Mouse (Mus musculus) ES-E14 (cell line): ENCODE measurements around the gene Gm39566. TPM values are rescaled to one million over a fixed set of nuclear protein-coding genes. Genes with fewer than 3 reads are reported as not detected.

Experiments
- DNase-seq: peaks from one replicate; pipeline ENCODE4 v3.0.0-alpha.2; 2013; ENCODE audit warnings: low read depth, low spot score
- H3K27ac ChIP-seq: 2 replicates; pipeline ENCODE4 v1.5.1; 2012; ENCODE audit warnings: low read depth, mild to moderate bottlenecking, low read length, moderate library complexity, mixed read lengths; ENCODE audit not compliant: poor library complexity, insufficient read depth, severe bottlenecking
- H3K36me3 ChIP-seq: 2 replicates; pipeline ENCODE4 v1.6.1; 2012; ENCODE audit warnings: mild to moderate bottlenecking, low read length, moderate library complexity, mixed read lengths; ENCODE audit not compliant: control insufficient read depth, poor library complexity, insufficient read depth, severe bottlenecking
- H3K4me1 ChIP-seq, 2 experiments: fragments of 150-350 bp in 1 of 2; sonication (generic) in 1 of 2; 2 replicates each; pipeline ENCODE4 v1.6.1; 2012; ENCODE audit warnings: low read length in 2 of 2, mild to moderate bottlenecking in 1 of 2, mixed read lengths in 1 of 2; ENCODE audit not compliant: control insufficient read depth in 2 of 2, insufficient read depth in 2 of 2, poor library complexity in 1 of 2
- H3K4me3 ChIP-seq, 2 experiments: fragments of 150-350 bp in 1 of 2; sonication (generic) in 1 of 2; 2 replicates each; pipeline ENCODE4 v1.5.1; 2012; ENCODE audit warnings: low read length in 2 of 2, low read depth in 1 of 2, mild to moderate bottlenecking in 1 of 2, mixed read lengths in 1 of 2; ENCODE audit not compliant: insufficient read depth in 1 of 2, poor library complexity in 1 of 2, severe bottlenecking in 1 of 2
- H3K9ac ChIP-seq: 2 replicates; pipeline ENCODE4 v1.6.1; 2012; ENCODE audit warnings: low read depth, mild to moderate bottlenecking, low read length, mixed read lengths; ENCODE audit not compliant: poor library complexity, insufficient read depth, severe bottlenecking
- H3K9me3 ChIP-seq: fragments of 150-350 bp; sonication (generic); 2 replicates; pipeline ENCODE4 v1.6.1; 2012; ENCODE audit warnings: low read depth, mild to moderate bottlenecking, low read length; ENCODE audit not compliant: control insufficient read depth, insufficient read depth
- CHD2 ChIP-seq: IDR thresholded peaks from 2 replicates; pipeline ENCODE4 v1.6.1; 2014; ENCODE audit warnings: mild to moderate bottlenecking, low read depth, low read length, inconsistent platforms
- HCFC1 ChIP-seq: IDR thresholded peaks from 2 replicates; pipeline ENCODE4 v1.6.1; 2012; ENCODE audit warnings: low read length, inconsistent platforms, borderline replicate concordance; ENCODE audit not compliant: insufficient read depth
- MAFK ChIP-seq: IDR thresholded peaks from 2 replicates; pipeline ENCODE4 v1.6.1; 2014; ENCODE audit warnings: mild to moderate bottlenecking, low read depth, low read length, inconsistent platforms; ENCODE audit not compliant: insufficient read depth
- ZC3H11A ChIP-seq: IDR thresholded peaks from 2 replicates; pipeline ENCODE4 v1.6.1; 2012; ENCODE audit warnings: low read depth, mild to moderate bottlenecking, inconsistent platforms, low read length, borderline replicate concordance
- ZNF384 ChIP-seq: IDR thresholded peaks from 2 replicates; pipeline ENCODE4 v1.6.1; 2012; ENCODE audit warnings: low read depth, low read length, inconsistent platforms
- in situ Hi-C, 2 experiments: fragments of 600-800 bp; cut with MboI; formaldehyde crosslinking; loops; one replicate each; pipeline ENCODE4 v1.15.1; 2025; ENCODE audit warnings: low sequenced_read_pairs in 2 of 2, inconsistent platforms in 1 of 2; ENCODE audit not compliant: unreplicated experiment in 2 of 2
- total RNA-seq: library from RNA; depleted of rRNA; stranded (reverse); fragments of 300-350 nt; gene quantifications from 2 replicates; pipeline ENCODE4 v1.2.3, GENCODE M21; 2012

Gm39566 gene
- total RNA-seq, 1 experiment, result not detected

GRCm38 (mm10) chr11:69802648-69803105 is 12.4 kb downstream of the Gm39566 start:
- no peaks in the 10 kb centered on the region; the same call in 1 of the 2 replicates for H3K36me3 ChIP-seq
- TF ChIP-seq ZC3H11A, result no peak
- no peaks in the 10 kb centered on the region for H3K9me3 ChIP-seq
- H3K4me3 ChIP-seq, result peak overlapping the region; percentile 62 to 92
- no peak for DNase-seq
- in situ Hi-C loops, result loop anchor here in 1 of 2 experiments (10.0 kb wide), 1 partner anchor 72 kb away; the partner anchor contains the start of gene Tmem95
- peak overlapping the region; percentile 38 for H3K9ac ChIP-seq
- no peak overlapping the region for H3K27ac ChIP-seq
- H3K4me1 ChIP-seq, result peaks cover 3 to 18% of the 10 kb centered on the region in 2 experiments; a peak in 3 of 4 replicates

DNA sequence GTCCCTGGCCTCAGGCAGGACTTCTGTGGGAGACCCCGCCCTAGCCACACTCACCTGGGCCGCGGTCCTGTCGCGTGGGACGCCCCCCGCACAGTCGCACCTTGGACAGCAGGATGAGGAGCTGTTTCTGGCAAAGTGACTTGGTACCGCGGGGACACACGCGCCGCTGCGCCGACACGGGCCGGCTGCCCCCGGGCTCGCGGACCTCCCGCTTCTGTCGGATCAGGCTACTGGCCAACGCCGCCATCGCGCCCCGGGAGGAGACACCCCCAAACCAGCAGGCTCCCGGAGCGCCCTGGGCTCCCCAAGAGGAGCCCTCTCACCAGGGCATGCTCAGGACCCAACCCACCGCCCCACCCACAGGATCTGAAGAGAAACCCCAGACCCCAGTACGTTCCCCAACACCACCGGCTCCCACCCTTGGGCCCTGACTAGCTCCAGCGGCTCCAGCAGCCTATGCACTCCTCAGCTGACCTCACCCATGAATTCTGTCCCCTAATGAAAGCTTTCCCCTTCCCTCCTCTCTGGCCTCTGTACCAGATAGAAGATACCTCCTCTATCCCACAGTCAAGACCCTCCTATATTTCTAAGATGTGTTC is 13.6 kb downstream of the Gm39566 start, which contains the start of gene Fgf11:
Gene Fgf11, minus strand, starts transcription at position 479 of the 599 bp plus-strand sequence.
- H3K9ac ChIP-seq, result peak within 1 kb of the TSS; percentile 70
- in situ Hi-C loops, result loop anchor here in 1 of 2 experiments (10.0 kb wide), 1 partner anchor 73 kb away; the partner anchor contains the start of gene Tmem95
- no peaks in the 10 kb centered on the region; the same call in 1 of the 2 replicates for H3K36me3 ChIP-seq
- H3K4me3 ChIP-seq, result peak within 1 kb of the TSS; percentile 81 to 92
- no peak within 1 kb of the TSS for H3K27ac ChIP-seq
- H3K9me3 ChIP-seq, result no peaks in the 10 kb centered on the region
- no peak for DNase-seq
- TF ChIP-seq ZNF384 (no peak), MAFK (no peak), CHD2 (no peak), ZC3H11A (no peak), HCFC1 (no peak)
- H3K4me1 ChIP-seq, result peaks cover 3 to 18% of the 10 kb centered on the region in 2 experiments; a peak in 3 of 4 replicates

GRCm38 (mm10) chr11:69800392-69801197 is 14.5 kb downstream of the Gm39566 start:
- in situ Hi-C loops, result loop anchor here in 1 of 2 experiments (10.0 kb wide), 1 partner anchor 74 kb away; the partner anchor contains the start of gene Tmem95
- Histone ChIP-seq H3K27ac (peak overlapping the region; percentile 30; the same call in 1 of the 2 replicates), H3K9ac (peak overlapping the region; percentile 70), H3K4me1 (peaks cover 3 to 18% of the 10 kb centered on the region in 2 experiments; a peak in 3 of 4 replicates), H3K36me3 (no peaks in the 10 kb centered on the region; the same call in 1 of the 2 replicates), H3K9me3 (no peaks in the 10 kb centered on the region), H3K4me3 (peak overlapping the region; percentile 68 to 81)
- no peak for DNase-seq
- TF ChIP-seq ZNF384, result no peak
- TF ChIP-seq ZC3H11A, result no peak
- TF ChIP-seq MAFK, result no peak
- no peak for TF ChIP-seq HCFC1
- TF ChIP-seq CHD2, result peak; percentile 71; the same call in 1 of the 2 replicates

DNA sequence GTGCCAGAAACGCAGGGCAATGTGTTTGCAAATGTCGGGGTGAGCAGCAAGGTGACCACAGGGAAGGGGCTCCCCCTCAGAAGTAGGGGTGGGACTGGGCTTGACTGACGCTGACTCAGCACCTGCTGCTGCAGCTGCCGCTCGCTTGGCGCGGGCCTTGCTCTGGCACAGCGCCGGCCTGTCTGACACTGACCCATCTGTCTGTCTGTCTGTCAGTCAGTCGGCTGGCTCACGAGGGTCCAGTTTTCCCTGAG is 15.0 kb downstream of the Gm39566 start:
- peaks cover 3 to 18% of the 10 kb centered on the region in 2 experiments for H3K4me1 ChIP-seq
- no peaks in the 10 kb centered on the region for H3K9me3 ChIP-seq
- H3K9ac ChIP-seq, result peak overlapping the region; percentile 70
- H3K4me3 ChIP-seq, result peak overlapping the region; percentile 68 to 81
- TF ChIP-seq MAFK (peak; percentile 93), CHD2 (no peak), HCFC1 (no peak)
- no peak for DNase-seq
- H3K36me3 ChIP-seq, result no peaks in the 10 kb centered on the region; the same call in 1 of the 2 replicates
- no peak overlapping the region for H3K27ac ChIP-seq
- in situ Hi-C loops, result loop anchor here in 1 of 2 experiments (10.0 kb wide), 1 partner anchor 75 kb away; the partner anchor contains the start of gene Tmem95
